Mouse (Mus musculus): ENCODE results near the gene Snrpd3. TPM values are rescaled to one million over a fixed set of nuclear protein-coding genes. Genes with fewer than 3 reads are reported as not detected.

The Snrpd3 gene
- polyA plus RNA-seq, 1 experiment from 2014 or later: 150 TPM

- Histone ChIP-seq H3K9me3 (ENCODE audit: control insufficient read depth, low read length) (no peaks in the 10 kb centered on the region), H3K27me3 (ENCODE audit: control insufficient read depth, insufficient read depth, low read depth, low read length) (peaks cover 22% of the 10 kb centered on the region), H3K9ac (ENCODE audit: low read length) (no peak overlapping the region), H3K27ac (ENCODE audit: low read length) (no peak overlapping the region), H3K4me1 (replicated peaks; ENCODE audit: control insufficient read depth, insufficient read depth, low read length) (peaks cover 18% of the 10 kb centered on the region), H3K4me3 (ENCODE audit: low read length) (no peak overlapping the region), H3K4me2 (ENCODE audit: low read depth, low read length) (no peak overlapping the region), H3K36me3 (ENCODE audit: control insufficient read depth, insufficient read depth, low read length) (no peaks in the 10 kb centered on the region)
- WGBS: 44% methylated on average over 3 of the region's 3 CpGs
- ATAC-seq (ENCODE audit: low read depth): no peak
Measured at GRCm38 (mm10) chr10:75558515-75558914, 41.2 kb downstream of the Snrpd3 start.

GRCm38 (mm10) chr10:75559041-75559675 is 41.8 kb downstream of the Snrpd3 start:
- Histone ChIP-seq H3K9ac (ENCODE audit: low read length) (0 out of 2 replicates have a peak overlapping the region, but pooled peaks have one; percentile 13), H3K4me3 (ENCODE audit: low read length) (peak overlapping the region; percentile 57)

GRCm38 (mm10) chr10:75559676-75560548 is 42.6 kb downstream of the Snrpd3 start, which contains the start of gene Lrrc75b:
Gene Lrrc75b (minus strand): TSS chr10:75560330.
- H3K4me3 ChIP-seq (ENCODE audit: low read length): peak within 1 kb of the TSS; percentile 57
- no peaks in the 10 kb centered on the region for H3K9me3 ChIP-seq (ENCODE audit: control insufficient read depth, low read length)
- H3K36me3 ChIP-seq (ENCODE audit: control insufficient read depth, insufficient read depth, low read length): no peaks in the 10 kb centered on the region
- peaks cover 18% of the 10 kb centered on the region for H3K4me1 ChIP-seq (replicated peaks; ENCODE audit: control insufficient read depth, insufficient read depth, low read length)
- peaks cover 22% of the 10 kb centered on the region for H3K27me3 ChIP-seq (ENCODE audit: control insufficient read depth, insufficient read depth, low read depth, low read length)
- H3K27ac ChIP-seq (ENCODE audit: low read length): no peak within 1 kb of the TSS
- H3K9ac ChIP-seq (ENCODE audit: low read length): peak within 1 kb of the TSS; percentile 66
- H3K4me2 ChIP-seq (ENCODE audit: low read depth, low read length): peak within 1 kb of the TSS; percentile 100
- under 1% methylated on average over 71 of the region's 75 CpGs for WGBS
- ATAC-seq (ENCODE audit: low read depth): peak; percentile 47

More at GRCm38 (mm10) chr10:75559041-75559675, 41.8 kb downstream of the Snrpd3 start:
- WGBS: 6% methylated on average over 14 of the region's 14 CpGs
- Histone ChIP-seq H3K36me3 (ENCODE audit: control insufficient read depth, insufficient read depth, low read length) (no peaks in the 10 kb centered on the region), H3K4me1 (replicated peaks; ENCODE audit: control insufficient read depth, insufficient read depth, low read length) (peaks cover 18% of the 10 kb centered on the region), H3K27me3 (ENCODE audit: control insufficient read depth, insufficient read depth, low read depth, low read length) (peaks cover 22% of the 10 kb centered on the region), H3K9me3 (ENCODE audit: control insufficient read depth, low read length) (no peaks in the 10 kb centered on the region), H3K4me2 (ENCODE audit: low read depth, low read length) (peak overlapping the region; percentile 100), H3K27ac (ENCODE audit: low read length) (no peak overlapping the region)
- no peak for ATAC-seq (ENCODE audit: low read depth)

- no peak overlapping the region for H3K27ac ChIP-seq (ENCODE audit: low read length)
- H3K4me3 ChIP-seq (ENCODE audit: low read length): peak overlapping the region; percentile 57
- H3K4me1 ChIP-seq (replicated peaks; ENCODE audit: control insufficient read depth, insufficient read depth, low read length): peaks cover 18% of the 10 kb centered on the region
- ATAC-seq (ENCODE audit: low read depth): no peak
- peak overlapping the region; percentile 100 for H3K4me2 ChIP-seq (ENCODE audit: low read depth, low read length)
- H3K9ac ChIP-seq (ENCODE audit: low read length): peak overlapping the region; percentile 66; the same call in 1 of the 2 replicates
- H3K27me3 ChIP-seq (ENCODE audit: control insufficient read depth, insufficient read depth, low read depth, low read length): peaks cover 22% of the 10 kb centered on the region
- no peaks in the 10 kb centered on the region for H3K9me3 ChIP-seq (ENCODE audit: control insufficient read depth, low read length)
- WGBS: 10% methylated on average over 6 of the region's 6 CpGs
- H3K36me3 ChIP-seq (ENCODE audit: control insufficient read depth, insufficient read depth, low read length): no peaks in the 10 kb centered on the region
Measured at GRCm38 (mm10) chr10:75560549-75560899, 43.2 kb downstream of the Snrpd3 start.

GRCm38 (mm10) chr10:75561071-75561654 is 43.8 kb downstream of the Snrpd3 start, which contains the start of gene Ggt1:
Gene Ggt1 (plus strand): TSS chr10:75561604.
- no peaks in the 10 kb centered on the region for H3K9me3 ChIP-seq (ENCODE audit: control insufficient read depth, low read length)
- WGBS: 51% methylated on average over 10 of the region's 10 CpGs
- no peak for ATAC-seq (ENCODE audit: low read depth)
- no peak within 1 kb of the TSS for H3K27ac ChIP-seq (ENCODE audit: low read length)
- no peak within 1 kb of the TSS; the same call in 1 of the 2 replicates for H3K4me2 ChIP-seq (ENCODE audit: low read depth, low read length)
- H3K36me3 ChIP-seq (ENCODE audit: control insufficient read depth, insufficient read depth, low read length): no peaks in the 10 kb centered on the region
- peaks cover 22% of the 10 kb centered on the region for H3K27me3 ChIP-seq (ENCODE audit: control insufficient read depth, insufficient read depth, low read depth, low read length)
- H3K4me3 ChIP-seq (ENCODE audit: low read length): no peak within 1 kb of the TSS
- H3K4me1 ChIP-seq (replicated peaks; ENCODE audit: control insufficient read depth, insufficient read depth, low read length): peaks cover 14% of the 10 kb centered on the region; the same call in 1 of the 2 replicates
- H3K9ac ChIP-seq (ENCODE audit: low read length): peak within 1 kb of the TSS; percentile 66; the same call in 1 of the 2 replicates

GRCm38 (mm10) chr10:75562596-75562995 is 45.2 kb downstream of the Snrpd3 start:
- H3K9ac ChIP-seq (ENCODE audit: low read length): no peak overlapping the region
- no peak for ATAC-seq (ENCODE audit: low read depth)
- no peaks in the 10 kb centered on the region for H3K36me3 ChIP-seq (ENCODE audit: control insufficient read depth, insufficient read depth, low read length)
- H3K4me3 ChIP-seq (ENCODE audit: low read length): no peak overlapping the region
- no peak overlapping the region for H3K27ac ChIP-seq (ENCODE audit: low read length)
- no peaks in the 10 kb centered on the region for H3K9me3 ChIP-seq (ENCODE audit: control insufficient read depth, low read length)
- H3K27me3 ChIP-seq (ENCODE audit: control insufficient read depth, insufficient read depth, low read depth, low read length): peaks cover 22% of the 10 kb centered on the region
- 76% methylated on average over 8 of the region's 8 CpGs for WGBS
- peaks cover 13% of the 10 kb centered on the region; the same call in 1 of the 2 replicates for H3K4me1 ChIP-seq (replicated peaks; ENCODE audit: control insufficient read depth, insufficient read depth, low read length)
- H3K4me2 ChIP-seq (ENCODE audit: low read depth, low read length): no peak overlapping the region

- Histone ChIP-seq H3K4me1 (replicated peaks; ENCODE audit: control insufficient read depth, insufficient read depth, low read length) (peaks cover 5% of the 10 kb centered on the region; the same call in 1 of the 2 replicates), H3K9ac (ENCODE audit: low read length) (no peak overlapping the region), H3K4me3 (ENCODE audit: low read length) (no peak overlapping the region), H3K27me3 (ENCODE audit: control insufficient read depth, insufficient read depth, low read depth, low read length) (peaks cover 16% of the 10 kb centered on the region), H3K36me3 (ENCODE audit: control insufficient read depth, insufficient read depth, low read length) (no peaks in the 10 kb centered on the region), H3K27ac (ENCODE audit: low read length) (no peak overlapping the region), H3K9me3 (ENCODE audit: control insufficient read depth, low read length) (no peaks in the 10 kb centered on the region), H3K4me2 (ENCODE audit: low read depth, low read length) (no peak overlapping the region)
- no peak for ATAC-seq (ENCODE audit: low read depth)
- WGBS: 82% methylated on average over 12 of the region's 12 CpGs
Measured at GRCm38 (mm10) chr10:75564687-75565265, 47.4 kb downstream of the Snrpd3 start.

- H3K27me3 ChIP-seq (ENCODE audit: control insufficient read depth, insufficient read depth, low read depth, low read length): peaks cover 9% of the 10 kb centered on the region
- H3K4me1 ChIP-seq (replicated peaks; ENCODE audit: control insufficient read depth, insufficient read depth, low read length): peaks cover under 1% of the 10 kb centered on the region; the same call in 1 of the 2 replicates
- no peak overlapping the region for H3K27ac ChIP-seq (ENCODE audit: low read length)
- H3K4me2 ChIP-seq (ENCODE audit: low read depth, low read length): no peak overlapping the region
- WGBS: 55% methylated on average over 6 of the region's 6 CpGs
- H3K36me3 ChIP-seq (ENCODE audit: control insufficient read depth, insufficient read depth, low read length): no peaks in the 10 kb centered on the region
- no peak overlapping the region for H3K9ac ChIP-seq (ENCODE audit: low read length)
- no peak overlapping the region for H3K4me3 ChIP-seq (ENCODE audit: low read length)
- H3K9me3 ChIP-seq (ENCODE audit: control insufficient read depth, low read length): no peaks in the 10 kb centered on the region
- ATAC-seq (ENCODE audit: low read depth): no peak
Measured at GRCm38 (mm10) chr10:75565436-75565835, 48.1 kb downstream of the Snrpd3 start.
